In genomic region chr5:30802724-30803467, GRCm38 (mm10) we compare ENCODE assay signal across 28 mouse cellular contexts. TPM values are rescaled to one million over a fixed set of nuclear protein-coding genes. Genes with fewer than 3 reads are reported as not detected.
DNase-seq lines count a peak whose midpoint lies in the region; ATAC-seq and TF ChIP-seq lines count a peak whose summit lies in the region.
"Had no signal": no experiment of that assay in that cellular context is flagged by ENCODE, and none has a peak within 500 bp of the region (broad histone marks: within the 10 kb centered on the region; RNA-seq: fewer than 3 reads in every experiment).

No protein-coding gene starts in this region.

- no peak for TF ChIP-seq POLR2A in myocyte (IDR thresholded peaks at IDR 0.05; ENCODE audit: insufficient read length, low read depth)

- no peak overlapping the region for H3ac ChIP-seq in myocyte (ENCODE audit: control insufficient read depth, insufficient read length)

- 55% methylated on average over 12 of the region's 12 CpGs for WGBS in lung, embryonic 14.5 days
- WGBS in lung, embryonic 16.5 days: 48% methylated on average over 12 of the region's 12 CpGs

- peak; percentile 51 for DNase-seq in lung, embryonic 14.5 days
- no peak for DNase-seq in lung, postnatal 25 days (ENCODE audit: low spot score)
- peak; percentile 18 for DNase-seq in lung, postnatal 14 days
- no peak for DNase-seq in thymus, postnatal 25 days
- no peak for DNase-seq in cerebellum, adult 9-10 months
- DNase-seq: adrenal gland, adult 8-10 months; adrenal gland, postnatal 25 days; B cell, adult 2 months; cerebellum, adult 18-20 months; cerebellum, adult 9-11 months; cerebellum, postnatal 25 days; forebrain, postnatal 0 days; gastrocnemius, adult 2 months; gastrocnemius, postnatal 14 days; heart, adult 18-20 months; heart, postnatal 10 days; heart, postnatal 36 days had no signal

- no peak; the same call in 1 of the 2 replicates for ATAC-seq in lung, embryonic 14.5 days (ENCODE audit: insufficient read depth)
- peak; percentile 64; the same call in 1 of the 2 replicates for ATAC-seq in lung, embryonic 16.5 days (ENCODE audit: low read depth)
- ATAC-seq: activated CD4-positive, CD25-positive, alpha-beta regulatory T cell, adult 4 months; CD4-positive, CD25-positive, alpha-beta regulatory T cell, adult 4 months; forebrain, embryonic 14.5 days; forebrain, postnatal 0 days had no signal

- no peaks in the 10 kb centered on the region for H3K79me2 ChIP-seq in myocyte (ENCODE audit: control insufficient read depth, insufficient read depth)

- no peak overlapping the region for H3K4me2 ChIP-seq in lung, embryonic 14.5 days
- H3K4me2 ChIP-seq in lung, embryonic 16.5 days (ENCODE audit: low read depth, low read length): no peak overlapping the region
- no peak overlapping the region for H3K4me2 ChIP-seq in myocyte (ENCODE audit: low read depth)
- H3K4me2 ChIP-seq: embryonic facial prominence, embryonic 12.5 days; embryonic facial prominence, embryonic 15.5 days; heart, embryonic 12.5 days; heart, embryonic 15.5 days; hindbrain, embryonic 14.5 days had no signal

- TF ChIP-seq CTCF in lung, embryonic 14.5 days (IDR thresholded peaks at IDR 0.05; ENCODE audit: low read depth): no peak

- H3K27ac ChIP-seq in lung, embryonic 14.5 days (ENCODE audit: low read depth): no peak overlapping the region
- peak overlapping the region; percentile 58 for H3K27ac ChIP-seq in lung, embryonic 16.5 days (ENCODE audit: low read length)
- H3K27ac ChIP-seq: embryonic facial prominence, embryonic 12.5 days; embryonic facial prominence, embryonic 15.5 days; gastrocnemius, adult 2 months; heart, embryonic 15.5 days; hindbrain, embryonic 10.5 days; hindbrain, embryonic 14.5 days had no signal

- H3K4me3 ChIP-seq in lung, embryonic 14.5 days (ENCODE audit: low read depth, low read length): no peak overlapping the region
- no peak overlapping the region for H3K4me3 ChIP-seq in lung, embryonic 16.5 days (ENCODE audit: low read length)
- H3K4me3 ChIP-seq in myocyte: no peak overlapping the region
- H3K4me3 ChIP-seq: embryonic facial prominence, embryonic 12.5 days; embryonic facial prominence, embryonic 15.5 days; gastrocnemius, adult 2 months; heart, embryonic 12.5 days; heart, embryonic 15.5 days; hindbrain, embryonic 10.5 days had no signal

- H3K36me3 ChIP-seq in lung, embryonic 14.5 days (ENCODE audit: insufficient read depth): no peaks in the 10 kb centered on the region
- no peaks in the 10 kb centered on the region for H3K36me3 ChIP-seq in lung, embryonic 16.5 days (ENCODE audit: control insufficient read depth, insufficient read depth, low read length)
- H3K36me3 ChIP-seq in myocyte (ENCODE audit: control insufficient read depth, insufficient read depth): no peaks in the 10 kb centered on the region
- H3K36me3 ChIP-seq: embryonic facial prominence, embryonic 12.5 days; embryonic facial prominence, embryonic 15.5 days; heart, embryonic 12.5 days; heart, embryonic 15.5 days had no signal

- H3K9me3 ChIP-seq in lung, embryonic 14.5 days (ENCODE audit: low read depth, low read length): no peaks in the 10 kb centered on the region
- H3K9me3 ChIP-seq in lung, embryonic 16.5 days (ENCODE audit: control insufficient read depth, low read length): no peaks in the 10 kb centered on the region
- H3K9me3 ChIP-seq: embryonic facial prominence, embryonic 12.5 days; embryonic facial prominence, embryonic 15.5 days; heart, embryonic 12.5 days; heart, embryonic 15.5 days; hindbrain, embryonic 10.5 days had no signal

- no peak overlapping the region for H3K9ac ChIP-seq in lung, embryonic 14.5 days
- 0 out of 2 replicates have a peak overlapping the region, but pooled peaks have one; percentile 39 for H3K9ac ChIP-seq in lung, embryonic 16.5 days (ENCODE audit: low read length)
- H3K9ac ChIP-seq: embryonic facial prominence, embryonic 12.5 days; embryonic facial prominence, embryonic 15.5 days; forebrain, postnatal 0 days; heart, embryonic 12.5 days; heart, embryonic 15.5 days; hindbrain, embryonic 14.5 days had no signal

- H3K27me3 ChIP-seq in lung, embryonic 14.5 days (ENCODE audit: insufficient read depth, low read length): no peaks in the 10 kb centered on the region
- H3K27me3 ChIP-seq in lung, embryonic 16.5 days (ENCODE audit: control insufficient read depth, insufficient read depth, low read depth, low read length): no peaks in the 10 kb centered on the region
- peaks cover 30% of the 10 kb centered on the region for H3K27me3 ChIP-seq in myocyte (ENCODE audit: control insufficient read depth, insufficient read depth, insufficient read length)
- H3K27me3 ChIP-seq: embryonic facial prominence, embryonic 12.5 days; embryonic facial prominence, embryonic 15.5 days had no signal

- no peaks in the 10 kb centered on the region; the same call in 1 of the 2 replicates for H3K4me1 ChIP-seq in lung, embryonic 14.5 days (ENCODE audit: insufficient read depth)
- H3K4me1 ChIP-seq in lung, embryonic 16.5 days (replicated peaks; ENCODE audit: control insufficient read depth, insufficient read depth, low read length): peaks cover 20% of the 10 kb centered on the region; the same call in 1 of the 2 replicates
- H3K4me1 ChIP-seq: embryonic facial prominence, embryonic 12.5 days; embryonic facial prominence, embryonic 15.5 days; heart, embryonic 15.5 days; hindbrain, embryonic 10.5 days had no signal

TF ChIP-seq in myocyte, 11 proteins besides CTCF, POLR2A, EP300 and RAD21:
- TF ChIP-seq CEBPB (IDR thresholded peaks at IDR 0.05; ENCODE audit: insufficient read depth, poor library complexity, severe bottlenecking): peak; percentile 79
- TF ChIP-seq TCF12 (IDR thresholded peaks at IDR 0.05; ENCODE audit: insufficient read depth, poor library complexity, severe bottlenecking): no peak

RNA-seq across cellular contexts. Expression of gene Mapre3, which starts 11.5 kb away (rescaled TPM):
- 17.9 and 18.2 TPM in 2 replicates for polyA plus RNA-seq in lung, embryonic 14.5 days (2014; fragmentation: Nextera tagmentation; extraction: Ambion mirVana)
- polyA plus RNA-seq in lung, embryonic 16.5 days (2015; fragmentation: Nextera tagmentation; extraction: Ambion mirVana): 22.4 and 25.4 TPM in 2 replicates
- polyA plus RNA-seq in myocyte (2012; fragmentation: generic; extraction: Trizol): 58.7 TPM

Comparison
In these comparisons a context has a peak if more than half of its experiments do, and no peak if none do; other contexts are left out.
1. DNase-seq: peak in lung, embryonic 14.5 days (single experiment) and lung, postnatal 14 days (single experiment); none in lung, postnatal 25 days (single experiment), thymus, postnatal 25 days (single experiment) and cerebellum, adult 9-10 months (single experiment).